Mouse (Mus musculus): ENCODE results near the gene Dapk2. TPM values are rescaled to one million over a fixed set of nuclear protein-coding genes. Genes with fewer than 3 reads are reported as not detected.
A peak's percentile ranks its signal among the peaks of the same experiment; 100 is the strongest.

Dapk2 gene
- polyA plus RNA-seq (2015; fragmentation: Nextera tagmentation; extraction: Ambion mirVana) = 5.3 and 6.7 TPM in 2 replicates

GRCm38 (mm10) chr9:66157958-66158830 lies at the start of gene Dapk2:
Gene Dapk2 (plus strand): TSS chr9:66158223.
- no peak within 1 kb of the TSS for H3K27ac ChIP-seq
- no peaks in the 10 kb centered on the region; the same call in 1 of the 2 replicates for H3K9me3 ChIP-seq
- peak within 1 kb of the TSS; percentile 63 for H3K9ac ChIP-seq
- H3K4me1 ChIP-seq = peaks cover 11% of the 10 kb centered on the region; the same call in 1 of the 2 replicates
- no peaks in the 10 kb centered on the region for H3K36me3 ChIP-seq
- ATAC-seq (ENCODE audit: insufficient number of reproducible peaks, insufficient read depth, low FRiP score, low TSS enrichment, low read depth) = peak; percentile 67; the same call in 1 of the 2 replicates
- 3% methylated on average over 53 of the region's 58 CpGs for WGBS
- peak within 1 kb of the TSS; percentile 46 for H3K4me3 ChIP-seq
- peak within 1 kb of the TSS; percentile 65 for H3K4me2 ChIP-seq
- peaks cover 35% of the 10 kb centered on the region for H3K27me3 ChIP-seq

DNA sequence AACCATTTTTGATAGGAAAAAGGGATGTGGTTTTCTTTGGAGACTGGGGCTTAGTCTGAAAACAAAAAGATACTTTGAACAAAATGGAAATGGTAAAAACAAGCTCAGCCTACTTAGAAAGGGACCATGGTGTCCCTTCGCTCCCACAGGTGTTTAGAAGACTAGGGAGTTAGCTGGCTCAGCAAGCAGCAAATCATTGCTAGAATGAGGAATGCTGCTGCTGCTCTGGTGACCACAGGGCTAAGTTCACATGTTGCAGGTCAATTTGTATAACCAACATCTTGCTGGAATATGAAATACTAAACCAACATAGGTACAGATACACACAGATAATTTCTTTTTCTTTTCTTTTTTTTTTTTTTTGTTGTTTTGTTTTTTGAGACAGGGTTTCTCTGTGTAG lies 48.4 kb upstream of the Dapk2 start:
- H3K27me3 ChIP-seq = no peaks in the 10 kb centered on the region
- no peaks in the 10 kb centered on the region for H3K9me3 ChIP-seq
- peaks cover 13% of the 10 kb centered on the region for H3K4me1 ChIP-seq
- no peak overlapping the region for H3K27ac ChIP-seq
- H3K4me3 ChIP-seq = no peak overlapping the region
- H3K36me3 ChIP-seq = peaks cover 61% of the 10 kb centered on the region
- no peak for ATAC-seq (ENCODE audit: insufficient number of reproducible peaks, insufficient read depth, low FRiP score, low TSS enrichment, low read depth)
- 95% methylated on average over 1 of the region's 1 CpGs for WGBS
- no peak overlapping the region for H3K9ac ChIP-seq
- H3K4me2 ChIP-seq = no peak overlapping the region

DNA sequence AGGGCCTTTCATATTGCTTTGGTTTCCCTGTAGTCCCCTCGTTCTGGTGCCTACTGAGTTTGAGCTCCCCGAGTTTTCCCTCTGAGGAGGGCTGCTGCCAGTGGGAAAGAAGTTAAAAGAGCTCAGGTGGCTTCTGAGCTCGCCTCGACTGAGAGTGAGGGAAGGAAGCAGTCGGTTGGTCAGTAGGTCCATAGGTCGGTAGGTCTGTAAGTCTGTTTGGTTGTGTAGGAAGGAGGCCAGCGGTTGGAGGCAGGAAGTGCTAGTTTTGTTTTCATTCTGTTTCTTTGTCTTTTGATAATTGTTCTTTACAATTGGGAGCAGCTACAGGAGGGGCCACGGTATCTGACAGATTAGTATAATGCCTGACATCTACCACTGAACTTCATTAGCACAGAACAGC lies 47.9 kb upstream of the Dapk2 start:
- Histone ChIP-seq H3K4me1 (peaks cover 13% of the 10 kb centered on the region), H3K9me3 (no peaks in the 10 kb centered on the region), H3K27me3 (no peaks in the 10 kb centered on the region), H3K4me3 (no peak overlapping the region), H3K4me2 (no peak overlapping the region), H3K27ac (peak overlapping the region; percentile 1; the same call in 1 of the 2 replicates), H3K9ac (no peak overlapping the region), H3K36me3 (peaks cover 60% of the 10 kb centered on the region)
- no peak for ATAC-seq (ENCODE audit: insufficient number of reproducible peaks, insufficient read depth, low FRiP score, low TSS enrichment, low read depth)
- WGBS = 41% methylated on average over 8 of the region's 8 CpGs

- 37% methylated on average over 8 of the region's 8 CpGs for WGBS
- H3K9me3 ChIP-seq = no peaks in the 10 kb centered on the region
- H3K4me2 ChIP-seq = no peak overlapping the region
- H3K27me3 ChIP-seq = no peaks in the 10 kb centered on the region
- no peak overlapping the region for H3K9ac ChIP-seq
- peaks cover 57% of the 10 kb centered on the region for H3K36me3 ChIP-seq
- H3K27ac ChIP-seq = peak overlapping the region; percentile 1; the same call in 1 of the 2 replicates
- no peak for ATAC-seq (ENCODE audit: insufficient number of reproducible peaks, insufficient read depth, low FRiP score, low TSS enrichment, low read depth)
- H3K4me3 ChIP-seq = no peak overlapping the region
- H3K4me1 ChIP-seq = peaks cover 13% of the 10 kb centered on the region
Observed at GRCm38 (mm10) chr9:66110611-66111379, 47.2 kb upstream of the Dapk2 start.

GRCm38 (mm10) chr9:66114341-66114740 lies 43.7 kb upstream of the Dapk2 start:
- H3K4me3 ChIP-seq = no peak overlapping the region
- H3K4me1 ChIP-seq = peaks cover 13% of the 10 kb centered on the region
- H3K27me3 ChIP-seq = no peaks in the 10 kb centered on the region
- 92% methylated on average over 3 of the region's 3 CpGs for WGBS
- peaks cover 29% of the 10 kb centered on the region for H3K36me3 ChIP-seq
- no peak overlapping the region for H3K9ac ChIP-seq
- H3K9me3 ChIP-seq = no peaks in the 10 kb centered on the region
- no peak for ATAC-seq (ENCODE audit: insufficient number of reproducible peaks, insufficient read depth, low FRiP score, low TSS enrichment, low read depth)
- H3K27ac ChIP-seq = no peak overlapping the region
- no peak overlapping the region for H3K4me2 ChIP-seq

DNA sequence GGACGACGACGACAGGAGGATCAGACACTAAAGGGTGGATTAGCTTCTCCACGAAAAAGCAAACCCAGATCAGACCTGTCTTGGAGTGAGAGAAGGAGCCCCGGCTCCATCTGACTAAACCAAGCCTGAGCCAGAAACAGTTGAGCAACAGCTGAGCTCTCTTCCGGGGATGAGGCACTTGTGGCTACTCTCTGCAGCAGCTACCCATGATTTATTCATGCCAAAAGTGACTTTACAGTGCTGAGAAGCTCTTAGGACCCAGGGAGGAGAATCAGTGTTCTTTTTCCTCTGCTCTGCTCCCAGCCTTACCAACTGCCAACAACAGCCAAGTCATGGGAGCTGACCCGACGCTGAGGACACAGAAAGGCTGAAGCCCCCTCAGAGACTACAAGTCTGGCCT lies 41.1 kb upstream of the Dapk2 start:
- Histone ChIP-seq H3K36me3 (peaks cover 26% of the 10 kb centered on the region), H3K9me3 (no peaks in the 10 kb centered on the region), H3K4me2 (no peak overlapping the region), H3K9ac (no peak overlapping the region), H3K27me3 (no peaks in the 10 kb centered on the region), H3K4me1 (no peaks in the 10 kb centered on the region), H3K27ac (no peak overlapping the region), H3K4me3 (no peak overlapping the region)
- 68% methylated on average over 8 of the region's 8 CpGs for WGBS
- no peak for ATAC-seq (ENCODE audit: insufficient number of reproducible peaks, insufficient read depth, low FRiP score, low TSS enrichment, low read depth)

- Histone ChIP-seq H3K27me3 (no peaks in the 10 kb centered on the region), H3K4me2 (no peak overlapping the region), H3K27ac (no peak overlapping the region), H3K9me3 (no peaks in the 10 kb centered on the region), H3K4me1 (peaks cover 5% of the 10 kb centered on the region), H3K4me3 (no peak overlapping the region), H3K9ac (no peak overlapping the region), H3K36me3 (peaks cover 12% of the 10 kb centered on the region; the same call in 1 of the 2 replicates)
- WGBS = 83% methylated on average over 2 of the region's 2 CpGs
- no peak for ATAC-seq (ENCODE audit: insufficient number of reproducible peaks, insufficient read depth, low FRiP score, low TSS enrichment, low read depth)
Observed at GRCm38 (mm10) chr9:66119498-66119897, 38.5 kb upstream of the Dapk2 start.

DNA sequence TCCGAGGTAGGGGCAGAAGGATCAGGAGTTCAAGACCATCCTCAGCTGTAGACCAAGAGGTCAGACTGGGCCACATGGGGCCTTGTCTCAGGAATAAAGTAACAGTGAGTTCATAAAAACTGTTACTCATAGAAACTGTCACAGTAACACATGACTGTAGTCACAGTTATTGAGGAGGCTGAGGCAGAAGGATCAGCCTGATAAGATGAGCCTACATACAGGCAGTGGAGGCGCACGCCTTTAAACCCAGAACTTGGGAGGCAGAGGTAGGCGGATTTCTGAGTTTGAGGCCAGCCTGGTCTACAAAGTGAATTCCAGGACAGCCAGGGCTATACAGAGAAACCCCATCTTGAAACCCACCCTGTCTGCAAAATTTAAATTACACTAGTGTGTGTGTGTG lies 37.9 kb upstream of the Dapk2 start:
- Histone ChIP-seq H3K4me1 (peaks cover 6% of the 10 kb centered on the region), H3K9me3 (no peaks in the 10 kb centered on the region), H3K4me3 (no peak overlapping the region), H3K36me3 (peaks cover 7% of the 10 kb centered on the region; the same call in 1 of the 2 replicates), H3K27ac (no peak overlapping the region), H3K4me2 (no peak overlapping the region), H3K27me3 (no peaks in the 10 kb centered on the region), H3K9ac (no peak overlapping the region)
- no peak for ATAC-seq (ENCODE audit: insufficient number of reproducible peaks, insufficient read depth, low FRiP score, low TSS enrichment, low read depth)
- 90% methylated on average over 4 of the region's 4 CpGs for WGBS

GRCm38 (mm10) chr9:66120945-66121344 lies 37.1 kb upstream of the Dapk2 start:
- no peaks in the 10 kb centered on the region for H3K9me3 ChIP-seq
- peaks cover 4% of the 10 kb centered on the region; the same call in 1 of the 2 replicates for H3K36me3 ChIP-seq
- no peak for ATAC-seq (ENCODE audit: insufficient number of reproducible peaks, insufficient read depth, low FRiP score, low TSS enrichment, low read depth)
- no peak overlapping the region for H3K9ac ChIP-seq
- H3K27me3 ChIP-seq = no peaks in the 10 kb centered on the region
- H3K4me3 ChIP-seq = no peak overlapping the region
- H3K27ac ChIP-seq = no peak overlapping the region
- no peak overlapping the region for H3K4me2 ChIP-seq
- 86% methylated on average over 3 of the region's 3 CpGs for WGBS
- H3K4me1 ChIP-seq = peaks cover 14% of the 10 kb centered on the region

DNA sequence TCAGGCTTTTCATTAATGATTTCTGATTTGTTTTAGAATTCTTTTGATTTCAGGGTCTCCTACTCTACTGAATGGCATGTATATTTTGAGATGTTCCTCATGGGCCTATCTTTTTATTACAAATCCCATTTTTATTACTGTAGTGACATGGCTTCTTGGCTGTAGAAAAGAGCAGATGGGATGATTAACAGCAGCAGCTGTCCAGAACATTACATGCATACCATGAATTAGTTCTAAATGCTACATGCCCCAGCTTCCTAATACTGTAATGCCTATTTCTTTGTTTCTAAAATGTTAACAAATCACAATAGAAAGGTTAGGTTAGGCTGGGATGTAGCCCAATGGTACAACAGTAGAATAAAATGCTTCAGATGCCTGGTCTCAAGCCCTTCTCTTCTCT lies 36.6 kb upstream of the Dapk2 start:
- H3K27ac ChIP-seq = no peak overlapping the region; the same call in 1 of the 2 replicates
- H3K4me3 ChIP-seq = no peak overlapping the region
- no peak overlapping the region for H3K4me2 ChIP-seq
- no peaks in the 10 kb centered on the region for H3K27me3 ChIP-seq
- no peak for ATAC-seq (ENCODE audit: insufficient number of reproducible peaks, insufficient read depth, low FRiP score, low TSS enrichment, low read depth)
- peaks cover 14% of the 10 kb centered on the region for H3K4me1 ChIP-seq
- H3K36me3 ChIP-seq = peaks cover 4% of the 10 kb centered on the region; the same call in 1 of the 2 replicates
- H3K9me3 ChIP-seq = no peaks in the 10 kb centered on the region
- no peak overlapping the region for H3K9ac ChIP-seq

GRCm38 (mm10) chr9:66123648-66124047 lies 34.4 kb upstream of the Dapk2 start:
- H3K36me3 ChIP-seq = no peaks in the 10 kb centered on the region

More at GRCm38 (mm10) chr9:66123648-66124047, 34.4 kb upstream of the Dapk2 start:
- Histone ChIP-seq H3K27ac (no peak overlapping the region), H3K4me2 (peak overlapping the region; percentile 78), H3K27me3 (no peaks in the 10 kb centered on the region), H3K4me3 (peak overlapping the region; percentile 79), H3K9me3 (no peaks in the 10 kb centered on the region), H3K4me1 (peaks cover 22% of the 10 kb centered on the region), H3K9ac (peak overlapping the region; percentile 91)
- WGBS = 6% methylated on average over 5 of the region's 5 CpGs
- ATAC-seq (ENCODE audit: insufficient number of reproducible peaks, insufficient read depth, low FRiP score, low TSS enrichment, low read depth) = no peak

Data from embryonic facial prominence, embryonic 13.5 days (tissue).